Mouse (Mus musculus): ENCODE measurements at regions not wholly inside any gene's neighbourhood (a gene's known extent, or its start where the extent isn't known, plus 50 kb on each side); places are given as distances from the start of the nearest gene placed in this dataset.

DNA sequence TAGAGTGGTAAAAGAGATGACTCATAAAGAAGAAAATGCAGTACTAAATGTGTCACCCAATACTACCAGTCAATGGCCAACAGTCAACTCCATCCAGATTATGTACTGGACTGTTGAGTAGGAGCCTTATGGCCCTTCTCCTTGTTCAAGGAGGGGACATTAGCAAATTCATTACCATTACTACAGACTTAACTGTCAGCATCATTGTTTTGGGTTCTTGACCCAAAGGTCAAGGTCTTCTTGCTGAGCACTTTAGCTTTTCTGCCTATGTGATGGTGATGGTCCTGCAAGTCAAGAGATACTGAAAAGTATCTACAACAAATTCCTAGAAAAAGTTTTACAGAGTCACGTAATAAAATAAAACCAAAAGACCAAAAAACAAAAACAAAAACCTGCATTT lies 1251.4 kb downstream of the Gm37988 start:
- no peak for DNase-seq

DNA sequence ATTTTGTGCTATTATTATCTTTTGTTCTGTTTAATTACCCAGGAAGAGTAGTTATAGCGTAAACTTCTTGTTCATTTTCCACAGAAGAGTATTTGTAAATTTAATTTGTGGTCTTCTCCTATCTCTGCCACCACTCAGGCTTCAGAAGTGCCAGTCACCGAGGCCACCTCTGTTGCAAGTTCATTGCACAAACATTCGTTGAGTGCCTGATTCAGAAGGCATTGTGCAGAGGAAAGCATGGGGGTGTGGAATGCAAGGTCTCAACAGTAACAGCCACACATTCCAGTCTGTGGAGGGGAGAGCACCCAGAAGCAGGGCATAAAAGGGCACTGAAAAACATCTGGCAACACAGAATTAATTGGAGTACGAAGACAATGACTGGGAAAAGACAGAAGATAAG lies 1268.9 kb downstream of the Gm37988 start:
- peak; percentile 10 for DNase-seq

DNA sequence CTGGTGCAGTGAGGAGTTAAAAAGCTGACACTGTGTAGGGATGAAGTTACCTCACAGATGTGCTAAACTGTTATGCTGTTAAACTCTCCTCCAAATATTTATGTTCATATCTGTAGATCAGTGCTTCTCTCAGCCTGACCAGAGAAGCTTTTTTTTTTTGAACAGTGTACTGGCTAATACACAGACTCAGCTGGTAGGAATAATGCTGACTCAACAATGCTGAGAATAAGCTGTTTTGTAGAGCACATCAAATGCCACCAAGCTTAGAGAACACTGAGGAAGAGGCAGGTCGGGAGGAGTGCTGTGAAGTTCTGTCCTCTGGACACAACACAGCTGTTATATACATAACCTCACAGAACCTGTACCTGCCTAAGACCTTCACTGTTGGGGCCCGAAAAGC lies 1274.2 kb downstream of the Gm37988 start:
- DNase-seq: no peak

DNA sequence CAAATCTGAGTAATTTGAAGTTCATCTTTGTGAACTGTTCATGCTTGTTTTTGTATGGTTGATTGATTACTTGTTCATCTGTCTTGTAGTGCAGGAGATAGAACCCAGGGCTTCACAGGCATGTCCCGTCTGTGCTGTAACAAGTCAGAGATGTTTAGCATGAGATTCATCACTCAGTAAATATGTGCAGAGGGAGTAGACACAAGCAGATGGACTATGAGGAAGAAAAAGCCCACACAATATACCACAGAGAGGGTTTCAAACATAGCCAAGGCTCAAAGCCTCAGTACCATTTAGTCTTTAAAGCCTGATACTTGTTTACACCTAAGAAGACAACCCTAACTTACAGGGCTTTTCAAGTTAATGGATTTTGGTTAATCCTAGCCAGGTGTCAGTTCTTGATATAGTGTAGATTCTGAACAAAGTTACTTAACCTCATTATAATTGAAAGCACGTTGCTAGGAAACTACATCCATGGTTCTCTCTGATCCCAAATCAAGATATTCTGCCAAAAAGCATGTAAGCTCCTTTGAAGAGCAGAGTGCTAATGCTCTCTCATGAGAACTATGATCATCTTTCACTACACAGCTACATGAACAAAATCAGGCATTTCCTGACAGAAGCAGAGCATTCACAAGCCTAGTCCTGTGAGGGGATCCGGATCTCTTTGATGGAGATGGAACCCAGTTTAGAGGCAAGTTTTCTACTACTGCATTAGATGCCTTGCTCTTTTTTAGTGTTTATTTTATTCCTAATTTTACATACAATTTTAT lies 1286.7 kb downstream of the Gm37988 start:
- no peak for DNase-seq

DNA sequence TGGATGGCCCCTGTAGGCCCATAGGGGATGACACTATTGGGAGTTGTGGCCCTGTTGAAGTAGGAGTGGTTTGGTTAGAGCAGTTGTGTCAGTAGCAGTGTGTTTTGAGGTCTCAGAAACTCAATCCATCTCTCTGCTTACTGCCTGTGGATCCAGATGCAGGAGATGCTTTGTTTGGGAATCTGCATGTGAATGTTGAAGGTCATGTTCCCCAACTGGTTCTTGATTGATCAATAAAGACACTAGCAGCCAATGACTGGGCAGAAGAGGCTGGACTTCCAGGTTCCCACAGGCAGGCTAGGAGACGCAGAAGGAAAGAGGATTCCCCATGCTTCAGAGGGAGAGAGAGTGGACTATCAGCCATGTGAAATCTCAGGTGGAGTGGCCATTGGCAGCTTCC lies 1309.9 kb downstream of the Gm37988 start:
- DNase-seq: no peak

DNA sequence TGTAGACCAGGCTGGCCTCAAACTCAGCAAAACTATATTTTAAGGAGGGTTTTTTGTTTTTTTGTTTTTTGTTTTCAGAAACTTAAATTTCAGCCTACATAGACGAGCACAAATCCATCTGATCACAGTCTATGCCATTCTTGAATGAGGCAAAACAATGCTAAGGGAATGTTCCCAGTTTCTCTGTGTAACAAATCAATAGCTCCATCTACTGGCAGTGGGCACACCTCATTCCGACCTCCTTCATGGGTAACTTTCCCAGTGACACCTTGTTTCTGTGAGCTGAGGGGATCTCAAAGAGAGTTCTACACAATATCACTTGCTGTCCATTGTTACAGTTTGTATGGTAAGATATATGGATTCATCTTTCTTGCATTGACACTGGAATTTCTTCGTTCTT lies 1327.4 kb downstream of the Gm37988 start:
- no peak for DNase-seq

DNA sequence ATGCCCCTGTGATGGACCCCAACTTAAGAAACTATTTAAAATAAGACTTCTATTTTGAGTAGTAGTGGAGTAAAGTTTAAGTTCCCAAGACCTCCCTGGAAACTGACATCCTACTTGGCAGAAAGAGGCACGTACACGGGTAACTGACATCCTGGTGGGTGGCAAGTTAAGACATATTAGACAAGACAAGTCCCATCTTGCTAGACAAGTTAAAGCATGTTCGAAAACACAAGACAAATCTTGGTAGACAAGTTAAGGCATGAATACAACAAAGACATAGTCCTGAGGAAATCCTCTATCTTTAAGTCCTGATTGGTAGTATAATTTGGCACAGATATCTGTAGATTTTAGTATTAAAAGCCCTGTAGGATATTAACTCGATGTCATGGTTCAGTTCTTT lies 1332.6 kb downstream of the Gm37988 start:
- DNase-seq: no peak

DNA sequence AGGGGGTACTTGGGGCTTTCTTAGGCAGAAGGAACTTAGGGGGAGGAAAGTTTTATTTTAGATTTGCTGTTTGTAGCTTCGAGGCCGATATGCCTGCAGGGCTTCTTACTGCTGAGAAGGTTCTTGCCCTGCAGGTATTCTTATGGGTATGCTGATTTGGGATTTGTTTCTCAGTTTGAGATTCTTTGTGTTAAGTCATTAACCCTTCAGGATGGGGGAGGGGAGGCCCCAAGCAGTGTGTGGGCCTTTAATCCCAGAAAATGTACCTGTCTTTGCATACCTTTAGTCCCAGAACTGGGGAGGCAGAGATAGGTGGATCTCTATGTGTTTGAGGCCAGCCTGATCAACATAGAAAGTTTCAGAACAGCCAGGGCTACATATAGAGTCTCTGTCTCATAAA lies 1335.1 kb downstream of the Gm37988 start:
- no peak for DNase-seq

DNA sequence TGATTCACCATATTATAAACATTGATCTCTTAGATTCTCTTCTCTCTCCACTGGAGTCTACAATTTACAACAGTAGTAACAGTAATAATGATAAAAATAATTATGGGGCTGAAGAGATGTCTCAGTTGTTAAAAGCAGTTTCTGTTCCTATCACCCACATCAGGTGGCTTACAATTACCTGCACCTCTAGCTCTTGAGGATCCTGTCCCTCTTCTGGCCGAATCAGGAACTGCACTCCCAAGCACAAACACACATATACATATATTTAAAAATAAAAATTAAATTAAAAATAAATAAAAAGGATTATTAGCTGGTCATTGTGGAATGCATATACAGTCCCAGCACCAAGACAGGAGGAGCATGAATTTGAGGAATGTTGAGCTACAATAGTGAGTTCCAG lies 1336.2 kb downstream of the Gm37988 start:
- DNase-seq: no peak

DNA sequence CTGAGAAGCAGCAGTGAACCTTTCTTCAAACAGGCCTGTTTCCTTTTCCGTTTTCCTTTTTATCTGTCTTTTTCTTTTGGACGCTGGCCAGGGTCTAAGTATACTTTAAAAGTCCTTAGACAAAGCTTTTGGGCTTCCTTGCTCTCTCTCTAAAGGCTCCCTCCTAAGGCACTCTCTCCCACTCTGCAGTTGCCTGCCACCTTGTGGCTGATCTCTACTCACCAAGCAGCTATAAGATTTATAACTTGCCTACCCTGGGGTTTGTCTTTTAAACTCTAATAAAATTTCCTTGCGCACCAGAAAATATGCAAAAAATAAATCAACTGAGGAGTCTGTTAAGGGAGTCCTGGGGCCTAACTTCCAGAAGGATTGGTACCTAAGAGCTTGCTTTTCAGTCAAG lies 1344.7 kb downstream of the Gm37988 start:
- no peak for DNase-seq

Measured in adrenal gland, adult 2 months (tissue).